Mouse (Mus musculus): ENCODE measurements around the gene Med16.

- no peak for TF ChIP-seq CTCF (IDR thresholded peaks at IDR 0.05; ENCODE audit: borderline replicate concordance, insufficient read depth, low read length)
- no peak for TF ChIP-seq POLR2A (IDR thresholded peaks at IDR 0.05; ENCODE audit: low read depth, low read length)
These were observed 11.6 kb upstream of the Med16 start for GRCm38 (mm10) chr10:79920056-79920890.
